Mouse (Mus musculus): ENCODE measurements around the gene Klhl22. TPM values are rescaled to one million over a fixed set of nuclear protein-coding genes. Genes with fewer than 3 reads are reported as not detected.

The Klhl22 gene
- polyA plus RNA-seq, 1 experiment, result 38.5 TPM

DNA sequence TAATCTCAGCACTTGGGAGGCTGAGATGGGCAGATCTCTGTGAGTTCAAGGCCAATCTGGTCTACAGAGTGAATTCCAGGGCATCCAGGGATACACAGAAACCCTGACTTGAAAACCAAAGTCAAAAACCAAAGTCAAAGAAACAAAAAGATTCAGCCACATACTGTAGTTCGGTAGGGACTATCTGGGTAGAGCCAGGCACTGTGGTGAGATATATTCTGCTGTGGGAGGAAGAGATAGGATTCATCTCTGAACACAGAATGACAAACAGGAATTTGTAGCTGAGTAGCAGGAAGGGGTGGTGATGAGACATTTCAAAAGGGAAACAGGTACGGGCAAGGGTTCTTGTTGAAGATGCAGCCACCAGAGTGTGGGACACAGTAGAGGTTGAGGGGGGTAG lies 68.8 kb downstream of the Klhl22 start:
- 88% methylated on average over 2 of the region's 2 CpGs for WGBS
- DNase-seq (ENCODE audit: low read depth, low spot score), result no peak

DNA sequence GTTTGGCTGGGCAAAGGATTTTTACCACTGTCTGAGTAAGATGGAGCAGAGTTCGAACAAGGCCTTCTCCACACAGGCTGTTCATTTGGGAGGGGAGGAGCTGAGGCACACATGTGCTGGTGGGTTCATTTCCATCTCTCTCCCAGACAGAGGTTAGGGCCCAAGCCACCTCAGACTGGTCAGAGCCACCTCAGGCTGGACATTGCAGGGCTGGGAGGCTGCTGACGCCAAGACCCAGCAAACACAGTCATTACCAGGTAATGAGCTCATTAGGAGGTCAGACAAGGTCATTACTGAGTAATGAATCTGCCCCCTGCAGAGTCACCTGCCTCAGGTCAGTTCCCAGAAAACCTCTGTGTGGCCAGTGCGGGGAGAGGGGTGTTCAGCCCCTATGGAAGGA lies 69.4 kb downstream of the Klhl22 start:
- DNase-seq (ENCODE audit: low read depth, low spot score), result no peak
- 75% methylated on average over 3 of the region's 3 CpGs for WGBS

DNA sequence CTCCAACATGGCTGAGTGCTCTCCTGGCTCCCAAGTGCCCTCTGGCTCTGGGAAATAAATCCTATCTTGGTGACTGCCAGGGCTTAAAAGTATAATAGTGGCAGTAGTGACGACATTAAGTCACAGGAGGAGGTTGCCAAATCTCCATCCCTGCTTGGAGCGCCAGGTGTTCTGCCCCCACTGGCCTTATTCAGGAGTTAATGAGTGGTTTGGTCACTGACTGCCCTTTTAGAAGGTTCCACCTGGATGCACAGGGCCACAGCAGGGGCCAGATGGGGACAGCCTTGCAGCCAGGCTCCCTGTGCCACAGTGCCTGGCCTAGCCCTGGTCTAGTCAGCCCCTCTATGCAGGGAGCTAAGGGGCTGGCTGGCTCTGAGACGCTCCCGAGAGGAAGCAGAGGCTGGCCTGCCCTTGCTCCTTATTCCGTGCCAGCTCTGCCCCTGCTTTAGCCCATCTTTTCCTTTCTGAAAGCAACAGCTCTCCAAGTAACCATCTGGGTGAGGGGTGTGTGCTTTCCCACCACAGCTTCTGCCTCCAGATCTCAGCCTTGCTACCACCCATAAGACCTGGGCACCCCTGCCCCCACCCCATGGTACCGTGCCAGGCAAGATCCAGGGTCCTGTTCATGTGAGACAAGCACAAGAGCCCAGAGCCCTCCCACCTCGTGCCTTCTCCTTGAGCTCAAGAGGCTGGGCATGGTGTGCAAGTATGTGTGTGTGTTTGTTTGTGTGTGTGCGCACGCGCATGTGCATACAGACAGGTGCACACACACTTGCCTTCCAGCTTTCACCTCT lies 71.2 kb downstream of the Klhl22 start:
- DNase-seq (ENCODE audit: low read depth, low spot score), result no peak
- 68% methylated on average over 10 of the region's 10 CpGs for WGBS

DNA sequence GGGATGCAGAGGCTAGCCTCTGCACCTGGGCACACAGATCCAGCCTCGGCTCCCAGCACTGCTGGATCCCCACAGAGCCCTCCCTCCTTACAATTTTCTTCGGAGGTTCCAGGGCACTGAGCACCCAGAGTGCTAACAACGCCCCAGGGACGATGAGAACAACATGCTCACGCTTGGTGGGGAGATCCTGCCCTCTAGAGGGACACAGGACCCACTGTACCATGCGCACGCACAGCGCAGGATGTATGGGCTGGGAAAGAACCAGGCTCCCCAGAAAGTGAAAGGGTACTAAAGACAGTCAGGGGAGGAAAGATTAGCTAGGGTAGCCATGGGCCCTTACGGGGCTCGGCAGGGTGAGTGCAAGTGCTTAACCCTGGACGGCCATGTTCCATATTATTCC lies 72.4 kb downstream of the Klhl22 start:
- 15% methylated on average over 11 of the region's 11 CpGs for WGBS

DNA sequence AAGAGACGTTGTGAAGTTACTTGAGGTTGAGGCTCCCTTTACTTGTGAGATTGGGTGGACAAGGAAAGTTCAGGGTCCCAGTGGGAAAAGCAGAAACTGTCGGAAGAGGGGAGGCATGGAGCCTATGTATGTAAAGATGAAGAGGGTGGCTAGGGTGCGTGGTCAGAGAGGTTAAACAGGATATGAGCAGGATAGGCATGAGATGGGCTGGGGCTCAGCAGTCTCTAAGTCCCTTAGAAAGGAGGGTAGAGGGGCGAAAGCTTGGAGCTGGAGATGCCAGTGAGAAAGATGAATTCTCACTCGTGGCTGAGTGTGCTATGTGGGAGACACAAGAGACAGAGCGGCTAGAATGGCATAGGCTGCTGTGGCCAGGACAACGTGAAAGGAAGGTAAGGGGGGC lies 73.4 kb downstream of the Klhl22 start, which contains the start of gene B830017H08Rik:
Gene B830017H08Rik (plus strand): TSS at position 301 of the 400 bp plus-strand sequence.
- no peak for DNase-seq (ENCODE audit: low read depth, low spot score)
- 37% methylated on average over 7 of the region's 7 CpGs for WGBS

More for the DNA sequence above, 72.4 kb downstream of the Klhl22 start:
- no peak for DNase-seq (ENCODE audit: low read depth, low spot score)

DNA sequence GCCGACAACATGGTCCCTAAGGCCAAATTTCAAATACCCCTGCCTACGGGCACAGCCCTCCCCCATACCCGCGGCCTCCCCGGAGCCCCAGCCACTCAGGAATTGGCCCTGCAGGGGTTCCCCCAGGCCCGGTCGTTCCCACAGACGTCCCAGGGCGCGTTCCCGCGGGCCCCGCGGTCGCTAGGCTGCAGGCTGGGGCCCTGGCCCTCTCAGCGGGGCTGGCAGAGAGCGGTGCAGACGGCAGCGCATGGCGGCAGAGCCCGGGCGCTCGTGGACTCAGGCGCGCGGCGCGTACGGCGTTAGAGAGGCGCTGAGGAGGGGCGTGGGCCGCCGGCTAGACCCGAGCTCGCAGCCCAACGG lies 73.9 kb downstream of the Klhl22 start:
- no peak for DNase-seq (ENCODE audit: low read depth, low spot score)
- under 1% methylated on average over 37 of the region's 37 CpGs for WGBS

DNA sequence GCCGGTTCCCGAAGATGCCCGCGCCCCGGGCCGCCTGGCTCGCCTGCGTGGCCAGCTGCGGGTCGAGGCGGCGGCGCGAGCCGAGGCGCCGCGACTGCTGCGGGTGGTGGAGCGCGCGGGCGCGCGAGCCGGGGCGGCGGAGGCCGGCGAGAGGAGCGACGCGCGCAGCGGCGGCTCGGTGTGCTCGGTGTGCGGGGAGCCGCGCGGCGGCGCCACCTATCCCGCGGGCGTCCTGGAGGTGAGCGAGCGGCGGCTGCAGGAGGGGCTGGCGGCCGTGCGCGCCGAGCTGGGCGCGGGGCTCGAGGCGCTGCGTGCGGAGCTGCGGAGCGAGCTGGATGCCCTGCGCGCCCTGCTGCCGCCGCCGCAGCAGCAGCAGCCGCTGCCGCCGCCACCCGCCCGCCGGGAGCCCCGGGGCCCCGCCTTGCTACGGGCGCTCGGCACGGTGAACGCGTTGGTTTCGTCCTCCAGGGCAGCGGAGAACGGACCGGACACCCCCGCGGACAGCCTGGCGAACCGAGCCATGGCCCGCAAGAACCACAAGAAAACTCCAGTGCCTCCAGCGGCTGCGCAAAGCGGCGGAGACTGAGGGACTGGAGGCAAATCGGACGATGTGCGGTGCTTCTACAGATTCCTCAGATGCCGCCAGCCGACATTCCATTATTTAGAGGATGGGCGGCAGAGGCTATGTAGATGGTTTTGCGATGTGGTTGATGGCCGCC lies 74.4 kb downstream of the Klhl22 start:
- WGBS, result 2% methylated on average over 83 of the region's 103 CpGs
- DNase-seq (ENCODE audit: low read depth, low spot score), result no peak

DNA sequence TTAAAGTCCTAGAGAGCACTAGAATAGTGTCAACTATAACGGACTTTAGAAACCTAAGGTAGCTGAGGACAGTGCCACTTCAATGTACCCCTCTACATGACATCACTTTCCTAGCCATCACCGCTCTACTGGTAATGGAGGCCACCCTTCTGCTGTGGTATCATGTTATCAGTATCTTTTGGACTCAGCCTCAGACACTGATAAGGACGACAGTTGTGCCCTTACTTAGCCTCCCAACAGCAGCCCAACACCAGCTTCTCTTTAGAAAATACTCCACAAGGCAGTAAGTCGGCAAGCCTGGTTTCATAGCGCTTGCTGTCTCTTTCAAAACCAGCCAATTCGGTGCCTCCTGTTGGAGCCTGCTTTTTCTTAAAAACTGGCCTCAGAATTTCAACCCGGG lies 75.1 kb downstream of the Klhl22 start:
- no peak for DNase-seq (ENCODE audit: low read depth, low spot score)
- 54% methylated on average over 7 of the region's 7 CpGs for WGBS

DNA sequence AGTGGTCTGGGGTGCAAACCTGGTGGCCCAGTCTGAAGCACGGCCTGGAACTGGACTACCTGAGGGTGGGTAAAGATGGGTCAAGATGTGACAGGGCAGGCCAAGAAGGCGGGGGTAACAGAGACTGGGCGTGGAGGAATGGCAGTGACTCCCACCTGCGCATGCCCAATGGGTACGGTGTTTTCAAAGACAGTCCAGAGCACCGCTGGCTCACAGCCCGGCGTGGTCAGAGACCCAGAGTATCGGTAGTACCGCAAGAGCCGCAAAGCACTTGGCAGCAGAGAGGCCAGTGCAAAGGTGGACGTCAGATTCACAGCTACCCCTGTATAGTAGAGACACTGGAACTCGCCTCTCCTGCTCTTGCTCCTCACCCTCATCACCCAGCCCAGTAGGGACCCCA lies 76.1 kb downstream of the Klhl22 start:
- WGBS, result 44% methylated on average over 13 of the region's 13 CpGs
- no peak for DNase-seq (ENCODE audit: low read depth, low spot score)

DNA sequence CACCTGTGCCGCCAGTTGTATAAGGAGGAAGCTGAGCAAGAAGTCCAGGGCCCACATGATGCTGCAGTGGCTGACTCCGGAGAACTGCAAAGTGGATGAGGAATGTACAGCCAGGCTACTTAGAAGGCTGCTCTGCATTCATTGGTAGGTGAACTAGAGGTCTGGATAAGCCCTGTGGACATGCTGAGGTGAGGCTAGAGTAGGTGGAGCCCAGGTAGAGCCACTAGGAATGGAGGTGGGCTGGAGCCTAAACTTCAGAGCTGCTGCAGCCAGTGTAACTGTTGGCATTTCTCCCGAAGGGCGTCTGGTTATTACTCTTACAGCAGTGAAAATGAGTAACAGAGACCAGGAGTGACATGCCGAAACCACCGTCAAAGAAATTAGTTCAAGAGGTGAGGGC lies 78.6 kb downstream of the Klhl22 start, which contains the start of gene Car15:
Gene Car15 (minus strand): TSS at position 314 of the 400 bp plus-strand sequence.
- 58% methylated on average over 6 of the region's 6 CpGs for WGBS
- no peak for DNase-seq (ENCODE audit: low read depth, low spot score)

DNA sequence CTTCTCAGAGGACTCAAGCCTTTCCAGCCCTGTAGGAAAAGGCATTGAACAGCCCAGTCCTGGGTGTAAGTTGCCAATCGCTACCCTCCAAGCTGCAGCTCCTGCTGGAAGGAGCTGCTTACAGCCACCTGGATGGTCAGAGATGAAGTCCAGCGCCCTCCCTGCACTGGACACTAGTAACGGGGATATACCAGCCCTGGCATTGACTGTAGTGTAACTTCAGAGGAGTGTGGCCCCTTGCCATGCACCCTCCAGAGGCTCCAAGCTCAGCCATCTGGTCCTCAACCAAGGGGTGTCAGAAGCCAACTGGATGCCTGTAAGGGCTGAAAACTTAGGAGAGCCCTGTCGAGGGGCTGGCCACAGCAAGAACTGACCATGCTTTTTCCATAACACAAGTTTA lies 80.6 kb downstream of the Klhl22 start:
- DNase-seq (ENCODE audit: low read depth, low spot score), result no peak

DNA sequence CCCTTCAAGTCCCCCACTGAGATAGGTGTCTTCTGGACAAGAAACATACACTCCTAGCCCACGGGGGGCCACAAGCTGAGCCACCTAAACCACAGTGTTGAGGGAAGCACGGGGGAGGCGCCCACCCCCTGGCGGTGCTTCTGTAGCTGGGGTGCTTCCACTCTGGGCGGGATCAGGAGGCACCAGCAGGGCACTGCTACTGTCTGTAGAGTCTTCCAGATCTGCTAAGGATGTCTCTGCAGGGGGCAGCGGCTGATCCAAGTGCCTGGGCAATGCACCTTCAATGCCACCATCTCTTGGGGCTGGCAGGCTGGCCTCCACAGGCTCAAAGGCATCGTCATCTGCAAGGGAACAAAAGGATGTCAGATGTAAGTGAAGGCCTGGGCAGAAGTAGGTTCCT lies 83.0 kb downstream of the Klhl22 start:
- 94% methylated on average over 7 of the region's 7 CpGs for WGBS
- no peak for DNase-seq (ENCODE audit: low read depth, low spot score)

More for the DNA sequence above, 80.6 kb downstream of the Klhl22 start:
- 85% methylated on average over 4 of the region's 4 CpGs for WGBS

Other genes starting within 250 kb of the Klhl22 start
- 67.3 and 70.7 TPM in 2 replicates for gene Thap7, start 228.5 kb upstream of the Klhl22 start, polyA plus RNA-seq (2012; rRNA removed)
- 0.10 and 0.11 TPM in 2 replicates for gene Lrrc74b, start 198.4 kb upstream of the Klhl22 start, polyA plus RNA-seq (2012; rRNA removed)
- 2.4 and 2.6 TPM in 2 replicates for gene P2rx6, start 197.7 kb upstream of the Klhl22 start, polyA plus RNA-seq (2012; rRNA removed)
- 21.3 and 21.6 TPM in 2 replicates for gene Slc7a4, start 176.4 kb upstream of the Klhl22 start, polyA plus RNA-seq (2012; rRNA removed)
- 33.0 and 47.3 TPM in 2 replicates for gene Smpd4, start 140.3 kb upstream of the Klhl22 start, polyA plus RNA-seq (2012; rRNA removed)
- gene Ccdc74a, start 113.1 kb upstream of the Klhl22 start, polyA plus RNA-seq (2012; rRNA removed), result 0.79 and 1.2 TPM in 2 replicates
- 57.1 and 86.6 TPM in 2 replicates for gene Med15, start 26.7 kb upstream of the Klhl22 start, polyA plus RNA-seq (2012; rRNA removed)
- gene Scarf2, start 37.7 kb downstream of the Klhl22 start, polyA plus RNA-seq (2012; rRNA removed), result 10.5 and 14.0 TPM in 2 replicates
- gene B830017H08Rik, start 73.5 kb downstream of the Klhl22 start, polyA plus RNA-seq (2012; rRNA removed), result not detected in 2 replicates
- gene Car15, start 78.7 kb downstream of the Klhl22 start, polyA plus RNA-seq (2012; rRNA removed), result 8.8 and 11.0 TPM in 2 replicates
- gene Gm20518, start 132.1 kb downstream of the Klhl22 start, polyA plus RNA-seq (2012; rRNA removed), result 0.48 and 1.5 TPM in 2 replicates
- 0.05 and 0.10 TPM in 2 replicates for gene Tssk1, start 134.6 kb downstream of the Klhl22 start, polyA plus RNA-seq (2012; rRNA removed)
- gene Dgcr2, start 138.9 kb downstream of the Klhl22 start, polyA plus RNA-seq (2012; rRNA removed), result 82.4 and 104 TPM in 2 replicates
- gene Tssk2, start 139.0 kb downstream of the Klhl22 start, polyA plus RNA-seq (2012; rRNA removed), result not detected in 2 replicates
- 12.1 and 17.4 TPM in 2 replicates for gene Ess2, start 151.7 kb downstream of the Klhl22 start, polyA plus RNA-seq (2012; rRNA removed)
- not detected in 2 replicates for gene Gsc2, start 155.4 kb downstream of the Klhl22 start, polyA plus RNA-seq (2012; rRNA removed)
- 191 and 199 TPM in 2 replicates for gene Slc25a1, start 168.6 kb downstream of the Klhl22 start, polyA plus RNA-seq (2012; rRNA removed)
- gene Vpreb2, start 220.8 kb downstream of the Klhl22 start, polyA plus RNA-seq (2012; rRNA removed), result not detected in 2 replicates